ENCODE assay signal across 16 mouse cellular contexts in the genomic region with DNA sequence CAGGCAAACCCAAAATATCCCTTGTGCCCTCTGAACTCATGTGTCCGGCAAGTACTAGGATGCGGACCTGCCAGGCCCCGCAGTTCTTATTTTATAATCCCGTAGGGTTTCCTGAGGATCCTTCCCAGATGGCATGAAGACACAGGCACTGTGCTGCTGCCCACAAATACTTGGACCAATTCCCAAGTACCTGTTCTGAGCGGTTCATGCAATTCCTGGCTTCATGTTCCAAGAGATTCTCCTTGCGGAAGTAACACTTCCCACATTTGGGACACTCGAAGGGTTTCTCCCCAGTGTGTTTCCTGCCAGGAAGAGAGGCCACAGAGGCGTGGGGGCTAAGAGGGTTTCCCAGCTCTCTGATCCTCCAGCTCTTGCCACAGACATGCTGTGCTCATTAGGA. TPM values are rescaled to one million over a fixed set of nuclear protein-coding genes. Genes with fewer than 3 reads are reported as not detected.
A peak's percentile ranks its signal among the peaks of the same experiment; 100 is the strongest.
DNase-seq lines count a peak whose midpoint lies in the region; ATAC-seq lines count a peak whose summit lies in the region.
"Had no signal": no experiment of that assay in that cellular context is flagged by ENCODE, and none has a peak within 500 bp of the region (broad histone marks: within the 10 kb centered on the region; RNA-seq: fewer than 3 reads in every experiment).

No protein-coding gene starts in this region.

- no peak overlapping the region for H3K4me3 ChIP-seq in heart, embryonic 13.5 days
- H3K4me3 ChIP-seq: forebrain, embryonic 13.5 days; heart, adult 2 months; hindbrain, embryonic 13.5 days; intestine, embryonic 15.5 days had no signal

- no peaks in the 10 kb centered on the region for H3K9me3 ChIP-seq in heart, embryonic 13.5 days
- H3K9me3 ChIP-seq: forebrain, embryonic 13.5 days; hindbrain, embryonic 13.5 days; intestine, embryonic 15.5 days had no signal

- no peak overlapping the region for H3K4me2 ChIP-seq in heart, embryonic 13.5 days
- H3K4me2 ChIP-seq: forebrain, embryonic 13.5 days; hindbrain, embryonic 13.5 days; intestine, embryonic 15.5 days had no signal

- 76% methylated on average over 8 of the region's 8 CpGs for WGBS in heart, embryonic 13.5 days

- peak; percentile 57 for DNase-seq in cerebellum, adult 9-11 months
- DNase-seq in cerebellum, postnatal 4 days (ENCODE audit: low spot score in 2 of 2): no peak
- no peak for DNase-seq in heart, postnatal 4 days
- DNase-seq in right cerebral cortex, adult 2 months (ENCODE audit: low spot score in 2 of 2): peak; percentile 29 to 33
- no peak for DNase-seq in right cerebral cortex, postnatal 10 days (ENCODE audit: low spot score in 2 of 2)
- DNase-seq: adrenal gland, adult 2 months; adrenal gland, postnatal 25 days; forebrain, postnatal 0 days; gastrocnemius, postnatal 14 days; heart, adult 2 months; heart, postnatal 10 days; kidney, adult 18-20 months had no signal

- H3K27me3 ChIP-seq in heart, embryonic 13.5 days (replicated peaks): no peaks in the 10 kb centered on the region
- H3K27me3 ChIP-seq: forebrain, embryonic 13.5 days; hindbrain, embryonic 13.5 days; intestine, embryonic 15.5 days had no signal

- H3K9ac ChIP-seq in heart, embryonic 13.5 days: 0 out of 2 replicates have a peak overlapping the region, but pooled peaks have one; percentile 33
- H3K9ac ChIP-seq: forebrain, postnatal 0 days; intestine, embryonic 15.5 days had no signal

- H3K27ac ChIP-seq in heart, embryonic 13.5 days (replicated peaks): no peak overlapping the region
- H3K27ac ChIP-seq: forebrain, embryonic 13.5 days; heart, adult 2 months; hindbrain, embryonic 13.5 days; intestine, embryonic 15.5 days had no signal

- peaks cover 30% of the 10 kb centered on the region for H3K4me1 ChIP-seq in heart, embryonic 13.5 days

- ATAC-seq in heart, embryonic 13.5 days (ENCODE audit: extremely low read depth, insufficient number of reproducible peaks, low FRiP score, low TSS enrichment): no peak
- ATAC-seq: forebrain, embryonic 13.5 days; forebrain, postnatal 0 days; intestine, embryonic 15.5 days had no signal

- peaks cover 86% of the 10 kb centered on the region for H3K36me3 ChIP-seq in heart, embryonic 13.5 days

RNA-seq across cellular contexts. Expression of a gene that starts 5.0 kb away (rescaled TPM):
- 10.0 and 11.6 TPM in 2 replicates for polyA plus RNA-seq in heart, embryonic 13.5 days (2015; fragmentation: Nextera tagmentation; extraction: Ambion mirVana)
- total RNA-seq in heart, postnatal 4 days (2021): 10 to 100 TPM; 10.5 to 11.1 TPM

RNA-seq across cellular contexts. Expression of a gene that starts 13.9 kb away (rescaled TPM):
- polyA plus RNA-seq in heart, embryonic 13.5 days (2015; fragmentation: Nextera tagmentation; extraction: Ambion mirVana): 23.2 and 25.9 TPM in 2 replicates
- 10 to 100 TPM; 42.3 to 49.2 TPM for total RNA-seq in heart, postnatal 4 days (2021)

RNA-seq across cellular contexts. Expression of a gene that starts 15.9 kb away (rescaled TPM):
- 0.11 TPM in 1 of 2 replicates, not detected in the other for polyA plus RNA-seq in heart, embryonic 13.5 days (2015; fragmentation: Nextera tagmentation; extraction: Ambion mirVana)
- under 1 TPM; 0.10 to 0.11 TPM for total RNA-seq in heart, postnatal 4 days (2021)
- polyA plus RNA-seq: adrenal gland, adult 2 months had no signal

RNA-seq across cellular contexts. Expression of a gene that starts 16.6 kb away (rescaled TPM):
- polyA plus RNA-seq in heart, embryonic 13.5 days (2015; fragmentation: Nextera tagmentation; extraction: Ambion mirVana): 17.2 and 18.1 TPM in 2 replicates
- 10 to 100 TPM; 11.1 to 13.2 TPM for total RNA-seq in heart, postnatal 4 days (2021)

RNA-seq across cellular contexts. Expression of a gene that starts 26.4 kb away (rescaled TPM):
- polyA plus RNA-seq in heart, embryonic 13.5 days (2015; fragmentation: Nextera tagmentation; extraction: Ambion mirVana): 17.8 and 18.3 TPM in 2 replicates
- 10 to 100 TPM; 14.8 to 15.3 TPM for total RNA-seq in heart, postnatal 4 days (2021)

Comparison
In these comparisons a context has a peak if more than half of its experiments do, and no peak if none do; other contexts are left out.
1. DNase-seq: peak in cerebellum, adult 9-11 months (single experiment) and right cerebral cortex, adult 2 months (2 of 2); none in cerebellum, postnatal 4 days (0 of 2), heart, postnatal 4 days (single experiment) and right cerebral cortex, postnatal 10 days (0 of 2).